Mouse (Mus musculus): Measurements from ENCODE around the gene Apeh. TPM values are rescaled to one million over a fixed set of nuclear protein-coding genes. Genes with fewer than 3 reads are reported as not detected.

Gene Apeh
- total and polyA plus RNA-seq, 2 experiments from 2014 or later: 39.6 to 47.8 TPM

- Histone ChIP-seq H3K4me1 (ENCODE audit: insufficient read depth, low read length) (no peaks in the 10 kb centered on the region), H3K9ac (replicated peaks; ENCODE audit: low read length) (no peak overlapping the region), H3K27ac (no peak overlapping the region), H3K36me3 (ENCODE audit: insufficient read depth, low read length) (peaks cover 11% of the 10 kb centered on the region; the same call in 1 of the 2 replicates), H3K9me3 (ENCODE audit: low read length) (no peaks in the 10 kb centered on the region), H3K4me2 (ENCODE audit: low read depth, low read length) (no peak overlapping the region), H3K27me3 (ENCODE audit: insufficient read depth, low read length) (no peaks in the 10 kb centered on the region), H3K4me3 (ENCODE audit: low read length) (no peak overlapping the region)
- 0 out of 2 replicates have a peak, but pooled peaks have one; percentile 46 for ATAC-seq
- DNase-seq (ENCODE audit: low spot score): no peak
- 91% methylated on average over 8 of the region's 8 CpGs for WGBS
- TF ChIP-seq CTCF (IDR thresholded peaks at IDR 0.05; ENCODE audit: low read depth): no peak
Measured at GRCm38 (mm10) chr9:108120671-108121070, 26.3 kb upstream of the Apeh start.

GRCm38 (mm10) chr9:108119891-108120411 lies 25.5 kb upstream of the Apeh start:
- Histone ChIP-seq H3K36me3 (ENCODE audit: insufficient read depth, low read length) (peaks cover 13% of the 10 kb centered on the region), H3K27me3 (ENCODE audit: insufficient read depth, low read length) (no peaks in the 10 kb centered on the region), H3K27ac (no peak overlapping the region), H3K9ac (replicated peaks; ENCODE audit: low read length) (no peak overlapping the region), H3K9me3 (ENCODE audit: low read length) (no peaks in the 10 kb centered on the region), H3K4me1 (ENCODE audit: insufficient read depth, low read length) (no peaks in the 10 kb centered on the region), H3K4me3 (ENCODE audit: low read length) (no peak overlapping the region), H3K4me2 (ENCODE audit: low read depth, low read length) (no peak overlapping the region)
- DNase-seq (ENCODE audit: low spot score) (no peak), ATAC-seq (peak; percentile 44; the same call in 1 of the 2 replicates)
- no peak for TF ChIP-seq CTCF (IDR thresholded peaks at IDR 0.05; ENCODE audit: low read depth)
- WGBS: 62% methylated on average over 8 of the region's 11 CpGs

- no peaks in the 10 kb centered on the region for H3K4me1 ChIP-seq (ENCODE audit: insufficient read depth, low read length)
- no peaks in the 10 kb centered on the region for H3K27me3 ChIP-seq (ENCODE audit: insufficient read depth, low read length)
- H3K4me2 ChIP-seq (ENCODE audit: low read depth, low read length): no peak overlapping the region
- no peak overlapping the region for H3K27ac ChIP-seq
- TF ChIP-seq CTCF (IDR thresholded peaks at IDR 0.05; ENCODE audit: low read depth): no peak
- peaks cover 23% of the 10 kb centered on the region for H3K36me3 ChIP-seq (ENCODE audit: insufficient read depth, low read length)
- DNase-seq (ENCODE audit: low spot score) (no peak), ATAC-seq (no peak)
- WGBS: 56% methylated on average over 4 of the region's 4 CpGs
- H3K4me3 ChIP-seq (ENCODE audit: low read length): no peak overlapping the region
- no peak overlapping the region for H3K9ac ChIP-seq (replicated peaks; ENCODE audit: low read length)
- H3K9me3 ChIP-seq (ENCODE audit: low read length): no peaks in the 10 kb centered on the region
Measured at GRCm38 (mm10) chr9:108117143-108117542, 22.7 kb upstream of the Apeh start.

- no peak overlapping the region for H3K27ac ChIP-seq
- ATAC-seq: no peak
- no peak overlapping the region for H3K4me3 ChIP-seq (ENCODE audit: low read length)
- H3K4me2 ChIP-seq (ENCODE audit: low read depth, low read length): no peak overlapping the region
- no peaks in the 10 kb centered on the region for H3K9me3 ChIP-seq (ENCODE audit: low read length)
- 73% methylated on average over 43 of the region's 43 CpGs for WGBS
- H3K4me1 ChIP-seq (ENCODE audit: insufficient read depth, low read length): peaks cover 6% of the 10 kb centered on the region
- H3K9ac ChIP-seq (replicated peaks; ENCODE audit: low read length): no peak overlapping the region
- no peak for DNase-seq (ENCODE audit: low spot score)
- no peak for TF ChIP-seq CTCF (IDR thresholded peaks at IDR 0.05; ENCODE audit: low read depth)
- H3K27me3 ChIP-seq (ENCODE audit: insufficient read depth, low read length): no peaks in the 10 kb centered on the region
- H3K36me3 ChIP-seq (ENCODE audit: insufficient read depth, low read length): peaks cover 26% of the 10 kb centered on the region
Measured at GRCm38 (mm10) chr9:108115290-108116077, 21.1 kb upstream of the Apeh start.

GRCm38 (mm10) chr9:108112719-108113340 lies 18.4 kb upstream of the Apeh start:
- Histone ChIP-seq H3K36me3 (ENCODE audit: insufficient read depth, low read length) (peaks cover 26% of the 10 kb centered on the region), H3K27ac (no peak overlapping the region), H3K4me3 (ENCODE audit: low read length) (no peak overlapping the region), H3K9ac (replicated peaks; ENCODE audit: low read length) (no peak overlapping the region), H3K4me1 (ENCODE audit: insufficient read depth, low read length) (peaks cover 6% of the 10 kb centered on the region), H3K27me3 (ENCODE audit: insufficient read depth, low read length) (no peaks in the 10 kb centered on the region), H3K4me2 (ENCODE audit: low read depth, low read length) (no peak overlapping the region), H3K9me3 (ENCODE audit: low read length) (no peaks in the 10 kb centered on the region)
- WGBS: 84% methylated on average over 18 of the region's 18 CpGs
- ATAC-seq (no peak), DNase-seq (ENCODE audit: low spot score) (no peak)
- no peak for TF ChIP-seq CTCF (IDR thresholded peaks at IDR 0.05; ENCODE audit: low read depth)

- Histone ChIP-seq H3K4me1 (ENCODE audit: insufficient read depth, low read length) (peaks cover 6% of the 10 kb centered on the region), H3K4me2 (ENCODE audit: low read depth, low read length) (peak overlapping the region; percentile 34), H3K27ac (peak overlapping the region; percentile 56; the same call in 1 of the 2 replicates), H3K27me3 (ENCODE audit: insufficient read depth, low read length) (no peaks in the 10 kb centered on the region), H3K9me3 (ENCODE audit: low read length) (no peaks in the 10 kb centered on the region), H3K36me3 (ENCODE audit: insufficient read depth, low read length) (peaks cover 26% of the 10 kb centered on the region), H3K9ac (replicated peaks; ENCODE audit: low read length) (no peak overlapping the region; the same call in 1 of the 2 replicates), H3K4me3 (ENCODE audit: low read length) (no peak overlapping the region)
- ATAC-seq: 0 out of 2 replicates have a peak, but pooled peaks have one; percentile 14
- DNase-seq (ENCODE audit: low spot score): no peak
- TF ChIP-seq CTCF (IDR thresholded peaks at IDR 0.05; ENCODE audit: low read depth): 0 out of 2 replicates have a peak, but pooled peaks have one; percentile 11
- WGBS: 66% methylated on average over 17 of the region's 17 CpGs
Measured at GRCm38 (mm10) chr9:108111593-108112121, 17.3 kb upstream of the Apeh start.

All from hindbrain, postnatal 0 days (tissue).